Mouse (Mus musculus): Measurements from ENCODE around the gene Zfp831.

GRCm38 (mm10) chr2:174613921-174614441 is 29.4 kb upstream of the Zfp831 start:
- TF ChIP-seq CTCF (IDR thresholded peaks at IDR 0.05; ENCODE audit: insufficient read depth, low read length) (no peak), POLR2A (IDR thresholded peaks at IDR 0.05; ENCODE audit: borderline replicate concordance, extremely low read depth, low read depth, low read length) (no peak)
